Mouse (Mus musculus) WW6 (cell line): ENCODE measurements around the gene Cox16.
"Not testable (repeated sequence)": the region's sequence is repeated elsewhere in the genome, so short reads cannot be mapped to it uniquely, and the experiment has no call there.

Experiments used
- DNase-seq: peaks from one replicate; pipeline ENCODE4 v3.0.0-alpha.2; 2013; ENCODE audit warnings: low read depth, low spot score

Gene Cox16

DNA sequence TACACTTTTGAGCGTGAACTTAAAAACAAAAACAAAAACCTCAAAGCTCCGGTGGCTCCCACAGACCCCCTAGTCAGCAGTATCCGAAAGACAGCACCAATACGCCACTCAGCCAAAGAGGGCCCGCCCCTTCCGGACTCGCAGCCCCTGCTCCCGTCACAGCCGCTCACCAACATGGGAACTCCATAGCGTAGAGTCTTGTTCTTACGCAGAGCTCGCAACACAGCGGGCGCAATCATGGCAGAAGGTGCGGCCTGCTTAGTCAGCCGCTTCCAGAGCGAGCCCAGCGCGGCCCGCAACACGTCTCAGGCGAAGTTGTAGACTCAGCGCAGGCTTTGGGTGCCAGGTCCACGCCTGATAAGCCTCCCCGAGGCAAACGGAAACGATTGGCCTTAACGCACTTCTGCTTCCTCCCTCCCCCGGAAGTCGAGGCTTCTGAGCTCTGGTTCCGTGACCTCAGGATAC, at the start of gene Cox16:
Cox16 (minus strand) TSS at position 401 of the 465 bp plus-strand sequence.
- peak; percentile 73 for DNase-seq

DNA sequence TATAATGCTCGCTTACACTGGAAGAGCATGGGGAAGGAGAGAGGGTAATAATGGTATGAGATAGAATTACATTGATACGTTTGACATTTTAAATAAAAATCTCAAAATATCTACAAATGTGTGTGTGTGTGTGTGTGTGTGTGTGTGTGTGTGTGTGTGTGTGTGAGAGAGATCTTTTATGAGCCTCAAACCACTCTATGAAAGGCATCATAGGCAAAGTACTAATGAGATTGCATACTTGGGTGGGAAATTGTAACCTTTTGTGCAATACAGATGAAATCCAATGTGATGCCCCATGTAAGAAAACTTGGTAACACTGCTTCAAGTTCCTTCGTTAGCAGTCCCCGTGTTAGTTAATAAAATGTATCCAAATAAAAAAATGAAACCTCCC, 48.1 kb upstream of the Cox16 start:
- no peak for DNase-seq

DNA sequence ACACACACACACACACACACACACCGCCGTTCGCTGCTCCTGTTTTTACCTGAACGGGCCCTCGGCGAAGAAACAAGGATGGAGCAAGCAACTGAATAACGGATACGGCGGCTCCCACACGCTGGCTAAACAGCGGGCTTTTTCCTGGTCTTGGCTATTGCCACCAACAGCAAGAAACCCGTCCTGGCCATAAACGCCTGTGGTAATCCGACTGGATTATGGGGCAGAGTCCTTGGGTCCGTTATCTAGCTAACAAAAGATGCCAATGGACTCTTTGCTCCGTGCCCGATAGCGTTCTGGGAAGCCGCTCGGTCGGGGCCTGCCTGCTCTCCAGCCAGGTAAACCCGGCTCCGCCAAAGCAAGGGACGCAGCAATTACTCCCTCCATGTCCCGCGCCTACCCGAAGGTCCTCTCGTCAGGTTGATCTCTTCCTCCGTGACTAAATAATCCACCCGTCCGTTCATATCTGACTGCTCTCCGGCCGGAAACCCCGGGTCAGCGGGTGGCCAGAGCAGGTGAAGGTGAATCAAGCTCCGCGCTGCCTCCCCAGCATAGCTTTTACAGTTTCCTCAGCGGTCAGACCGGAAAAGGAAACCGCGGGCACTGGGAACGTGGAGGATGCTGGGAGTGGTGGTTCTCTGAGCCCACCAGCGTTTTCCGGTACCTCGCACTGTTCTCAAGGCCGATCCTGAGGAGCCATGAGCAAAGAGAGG, 47.5 kb upstream of the Cox16 start, which contains the start of the genes Gm20498 and Synj2bp:
Gm20498 (minus strand) TSS at position 590 of the 713 bp plus-strand sequence.
Synj2bp (minus strand) TSS at position 596 of the 713 bp plus-strand sequence.
- DNase-seq: peak; percentile 65

DNA sequence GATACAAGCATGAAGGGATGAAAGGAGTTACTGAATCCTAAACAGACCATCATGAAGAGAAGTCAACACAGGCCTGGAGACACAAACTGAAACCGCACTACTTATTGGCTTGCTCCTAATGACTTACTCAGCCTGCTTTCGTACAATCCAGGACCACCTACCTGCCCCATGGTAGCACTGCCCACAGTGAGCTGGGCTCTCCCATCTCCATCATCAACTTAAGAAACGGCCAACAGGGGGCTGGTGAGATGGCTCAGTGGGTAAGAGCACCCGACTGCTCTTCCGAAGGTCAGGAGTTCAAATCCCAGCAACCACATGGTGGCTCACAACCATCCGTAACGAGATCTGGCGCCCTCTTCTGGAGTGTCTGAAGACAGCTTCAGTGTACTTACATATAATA, 45.7 kb upstream of the Cox16 start:
- peak; percentile 31 for DNase-seq

DNA sequence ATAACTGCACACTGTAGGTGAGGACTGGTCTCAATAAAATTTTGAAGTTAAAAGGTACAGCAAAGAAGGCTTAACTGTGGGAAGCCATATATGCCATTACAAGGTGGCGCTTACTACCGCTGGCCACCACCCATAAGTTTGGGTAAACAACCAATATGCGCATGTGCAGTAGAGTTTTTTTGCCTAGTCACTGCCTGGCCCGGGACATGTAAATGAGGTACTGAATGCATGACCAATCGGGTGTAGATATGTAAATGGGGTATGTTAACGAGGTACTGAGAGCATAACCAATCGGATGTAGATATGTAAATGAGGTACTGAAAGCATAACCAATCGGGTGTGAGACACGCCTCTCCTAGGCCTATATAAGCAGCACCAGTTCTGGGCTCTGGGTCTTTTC, 12.0 kb upstream of the Cox16 start:
- DNase-seq: not testable (repeated sequence)

DNA sequence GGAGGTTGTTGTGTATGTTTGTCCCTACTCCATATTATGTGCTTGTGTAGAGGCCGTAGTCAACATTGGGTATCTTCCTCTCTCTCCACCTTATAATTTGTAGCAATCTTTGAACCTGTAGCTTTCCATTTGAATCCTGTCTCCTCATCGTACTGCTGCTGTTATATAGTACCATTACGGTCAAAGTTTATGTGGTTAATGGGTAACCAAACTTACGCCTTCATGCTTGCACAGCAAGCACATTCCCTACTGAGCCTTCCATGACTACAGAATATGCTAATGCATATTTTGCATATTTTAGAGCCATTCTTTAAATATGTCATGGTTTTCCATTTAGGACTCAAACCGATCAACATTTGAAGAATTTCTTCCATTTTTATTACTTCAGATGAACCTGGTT, 5.6 kb upstream of the Cox16 start:
- no peak for DNase-seq

DNA sequence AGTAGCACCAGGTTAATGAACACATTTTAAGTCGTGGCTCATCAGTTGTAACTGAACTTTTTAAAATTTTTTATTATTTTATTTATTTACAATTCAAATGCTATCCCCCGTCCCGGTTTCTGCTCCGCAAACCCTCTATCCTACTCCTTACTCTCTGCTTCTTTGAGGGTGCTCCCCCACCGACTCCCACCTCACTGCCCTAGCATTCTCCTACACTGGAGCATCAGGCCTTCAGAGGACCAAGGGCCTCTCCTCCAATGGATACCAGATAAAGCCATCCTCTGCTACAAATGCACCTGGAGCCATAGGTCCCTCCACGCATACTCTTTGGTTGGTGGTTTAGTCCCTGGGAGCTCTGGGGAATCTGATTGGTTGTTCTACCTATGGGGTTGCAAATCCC, 384 bp upstream of the Cox16 start:
- DNase-seq: no peak

DNA sequence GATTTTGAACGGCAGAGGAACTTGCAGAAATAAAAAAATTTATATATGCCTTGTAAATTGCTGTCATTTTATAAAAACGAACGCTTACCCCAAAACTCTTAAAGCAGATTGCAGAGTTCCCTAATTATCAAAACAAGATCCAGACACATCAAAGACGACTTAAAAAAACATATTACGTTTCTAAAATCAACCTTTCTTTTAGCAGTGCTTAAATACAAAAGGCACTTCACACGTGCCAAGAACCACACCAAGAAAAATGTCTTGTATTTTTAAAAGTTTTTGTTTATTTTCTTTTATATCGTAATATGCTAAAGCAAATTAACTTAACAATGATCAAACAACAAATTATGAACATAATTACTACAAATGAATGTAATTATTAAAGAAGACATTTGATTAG, 715 bp downstream of the Cox16 start:
- DNase-seq: no peak

DNA sequence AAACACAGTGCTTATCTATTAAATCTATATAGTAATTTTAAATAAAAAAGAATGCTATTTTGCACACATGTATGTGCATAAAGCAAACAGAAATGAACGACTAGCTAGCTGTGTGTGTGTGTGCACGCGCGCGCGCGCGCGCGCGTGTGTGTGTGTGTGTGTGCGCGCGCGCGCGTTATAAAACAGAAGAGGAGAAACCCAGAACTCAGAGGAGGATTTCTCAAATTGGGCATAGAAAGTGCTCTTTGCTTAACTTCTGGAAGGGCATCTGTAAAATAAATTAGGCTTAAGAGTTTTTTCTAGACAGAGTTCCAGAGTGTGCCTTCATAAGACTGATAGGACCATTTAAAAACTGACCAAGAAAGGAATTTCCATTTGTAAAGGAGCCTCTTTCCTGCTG, 1.3 kb downstream of the Cox16 start:
- DNase-seq: no peak

DNA sequence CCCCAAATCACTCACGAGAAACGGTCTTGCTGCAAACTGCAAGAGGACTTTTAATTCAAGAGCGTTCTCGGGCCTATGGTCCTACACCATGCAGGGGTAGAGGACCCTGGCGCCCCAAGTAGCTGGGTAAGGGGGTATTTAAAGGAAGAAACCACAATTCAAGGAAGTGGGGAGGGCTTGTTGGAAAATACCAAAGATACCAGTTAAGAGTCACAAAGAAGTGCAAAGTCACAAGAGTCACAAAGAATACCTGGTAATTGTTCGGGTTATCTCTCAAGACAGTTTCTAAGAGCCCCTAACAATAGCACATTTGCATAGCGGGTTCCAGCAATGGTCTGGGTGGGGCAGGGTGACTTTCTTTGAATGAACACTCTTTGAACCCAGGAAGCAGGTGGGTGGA, 25.9 kb downstream of the Cox16 start:
- DNase-seq: not testable (repeated sequence)

DNA sequence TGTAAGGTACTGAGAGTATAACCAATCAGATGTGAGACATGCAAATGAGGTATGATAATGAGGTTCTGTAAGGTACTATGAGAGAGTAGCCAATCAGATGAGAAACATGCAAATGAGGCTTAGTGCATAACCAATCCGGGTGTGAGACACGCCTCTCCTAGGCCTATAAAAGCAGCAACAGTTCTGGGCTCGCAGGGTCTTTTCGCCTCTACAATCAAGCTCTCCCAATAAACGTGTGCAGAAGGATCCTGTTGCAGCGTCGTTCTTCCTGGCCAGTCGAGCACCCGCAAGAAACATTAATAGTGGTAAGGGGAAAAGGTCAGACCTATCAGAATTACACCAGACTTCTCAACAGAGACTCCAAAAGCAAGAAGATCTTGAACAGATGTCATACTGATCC, 45.9 kb downstream of the Cox16 start:
- not testable (repeated sequence) for DNase-seq

DNA sequence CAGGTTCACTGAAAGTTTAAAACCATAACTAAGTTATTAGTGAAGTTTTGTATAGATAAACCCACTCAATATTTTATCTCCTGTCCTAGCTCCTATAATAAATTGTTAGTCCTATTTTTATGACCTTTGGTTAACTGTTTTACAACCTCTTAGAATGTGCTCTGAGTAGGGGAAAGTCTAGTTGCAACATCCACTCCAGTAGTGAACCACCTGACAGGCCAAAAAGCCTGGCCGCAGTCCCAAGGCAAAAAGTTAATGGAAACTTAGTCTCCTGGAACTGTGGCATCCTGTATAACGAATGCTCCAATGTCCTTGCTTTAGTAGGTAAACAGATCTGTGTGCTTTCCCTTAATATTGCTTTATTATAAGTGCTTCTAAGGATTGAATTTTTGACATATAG, 50.1 kb downstream of the Cox16 start:
- DNase-seq: not testable (repeated sequence)

DNA sequence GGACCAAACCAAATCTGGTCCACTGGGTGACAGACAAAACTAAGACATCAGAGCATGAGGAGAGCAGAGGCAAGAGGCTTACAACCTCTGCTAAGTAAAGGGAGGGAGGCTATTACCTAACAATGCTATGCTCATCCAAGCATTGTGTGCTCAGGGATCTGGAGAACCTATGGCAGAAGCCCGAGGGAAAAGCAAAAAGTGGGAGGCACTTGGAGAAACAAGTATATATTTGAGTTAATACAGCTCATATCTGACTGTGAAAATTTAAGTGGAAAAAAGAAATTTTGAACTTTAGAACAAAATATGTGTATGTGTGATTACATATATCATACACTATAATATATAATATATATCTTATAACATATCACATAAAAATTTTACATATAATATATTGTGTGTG, 63.1 kb downstream of the Cox16 start, which contains the start of gene Adam4:
Adam4 (minus strand) TSS at position 101 of the 400 bp plus-strand sequence.
- no peak for DNase-seq

DNA sequence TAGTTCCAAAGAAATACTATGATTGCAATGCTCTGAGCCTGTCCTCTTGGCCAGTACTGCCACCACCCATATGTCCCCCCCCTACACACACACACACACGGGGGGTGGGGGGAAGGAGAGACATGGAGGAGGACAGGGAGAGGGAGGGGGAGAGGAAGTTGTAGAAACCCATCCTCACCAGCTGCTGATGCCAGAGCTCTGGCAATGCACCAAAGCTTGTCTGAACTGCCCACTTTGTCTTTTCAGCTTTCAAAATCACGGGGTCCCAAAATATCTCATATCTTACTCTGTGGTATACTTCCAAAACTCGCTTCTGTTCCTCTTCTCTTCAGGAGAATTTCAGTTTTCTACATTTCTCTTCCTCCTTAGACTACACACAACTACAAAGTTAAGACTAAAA, 71.7 kb downstream of the Cox16 start:
- no peak for DNase-seq

DNA sequence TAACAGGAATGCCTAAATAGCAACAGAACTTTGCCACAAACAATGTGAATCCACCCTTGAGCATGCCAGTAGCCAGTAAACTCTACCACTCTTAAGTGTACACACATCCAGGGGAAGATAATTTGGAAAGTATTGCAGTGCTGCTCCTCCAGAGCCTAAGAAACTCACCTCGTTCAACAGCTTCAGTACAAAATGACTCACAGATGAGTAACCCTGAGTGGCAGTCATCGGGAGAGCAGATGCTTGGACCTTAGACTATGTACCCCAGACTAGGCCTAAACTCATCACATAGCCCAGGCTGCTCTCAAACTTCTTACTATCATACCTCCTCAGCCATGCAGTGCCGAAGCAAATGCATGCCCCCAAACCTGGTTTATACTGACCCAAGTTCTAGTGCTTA, 76.0 kb downstream of the Cox16 start:
- DNase-seq: no peak

DNA sequence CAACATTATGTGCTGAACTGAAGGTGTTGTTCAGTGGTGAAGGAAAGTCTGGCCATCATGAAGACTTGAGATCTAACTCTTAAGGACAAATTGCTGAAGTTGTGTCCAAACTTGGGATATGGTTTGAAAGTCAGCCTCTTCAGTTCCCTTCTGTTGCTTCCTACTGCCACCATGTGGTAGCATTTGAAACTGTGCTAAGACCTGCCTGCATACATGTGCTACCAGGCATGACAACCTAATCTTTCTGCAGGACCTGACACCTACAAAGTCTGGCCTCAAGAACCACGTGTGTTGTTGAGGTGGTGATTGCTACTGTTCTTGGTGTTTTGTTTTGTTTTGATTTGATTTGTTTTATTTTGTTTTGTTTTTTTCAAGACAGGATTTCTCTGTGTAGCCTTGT, 82.7 kb downstream of the Cox16 start:
- DNase-seq: peak; percentile 28

DNA sequence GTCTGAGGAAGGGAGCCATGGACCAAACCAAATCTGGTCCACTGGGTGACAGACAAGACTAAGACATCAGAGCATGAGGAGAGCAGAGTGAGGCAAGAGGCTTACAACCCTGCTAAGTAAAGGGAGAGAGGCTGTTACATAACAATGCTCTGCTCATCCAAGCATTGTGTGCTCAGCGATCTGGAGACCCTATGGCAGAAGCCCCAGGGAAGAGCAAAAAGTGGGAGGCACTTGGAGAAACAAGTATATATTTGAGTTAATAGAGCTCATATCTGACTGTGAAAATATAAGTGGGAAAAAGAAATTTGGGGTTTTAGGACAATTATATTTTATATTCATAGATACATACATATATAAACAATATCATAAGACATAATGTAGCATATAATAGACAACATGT, 105.6 kb downstream of the Cox16 start, which contains the start of gene Gm4787:
Gm4787 (minus strand) TSS at position 101 of the 400 bp plus-strand sequence.
- DNase-seq: not testable (repeated sequence)

DNA sequence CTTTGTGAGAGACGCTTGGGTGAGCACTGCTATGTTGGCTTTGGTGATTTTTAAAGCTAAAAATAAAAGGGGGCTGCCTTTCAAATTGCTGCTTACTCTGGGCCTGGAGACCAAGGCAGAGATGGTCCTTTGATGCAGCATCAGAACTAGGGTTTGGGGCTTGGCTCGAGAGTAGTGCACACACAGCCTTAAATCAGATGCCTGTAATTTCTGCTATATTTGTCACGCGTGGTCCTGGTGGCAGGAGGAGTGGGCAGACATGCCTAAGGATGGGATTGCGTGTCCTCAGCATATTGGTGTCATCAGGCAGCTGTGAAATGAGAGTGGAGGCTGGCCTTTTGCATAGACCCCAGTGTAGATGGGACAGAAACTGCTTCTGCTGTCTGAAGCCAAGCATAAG, 151.1 kb downstream of the Cox16 start:
- DNase-seq: no peak

DNA sequence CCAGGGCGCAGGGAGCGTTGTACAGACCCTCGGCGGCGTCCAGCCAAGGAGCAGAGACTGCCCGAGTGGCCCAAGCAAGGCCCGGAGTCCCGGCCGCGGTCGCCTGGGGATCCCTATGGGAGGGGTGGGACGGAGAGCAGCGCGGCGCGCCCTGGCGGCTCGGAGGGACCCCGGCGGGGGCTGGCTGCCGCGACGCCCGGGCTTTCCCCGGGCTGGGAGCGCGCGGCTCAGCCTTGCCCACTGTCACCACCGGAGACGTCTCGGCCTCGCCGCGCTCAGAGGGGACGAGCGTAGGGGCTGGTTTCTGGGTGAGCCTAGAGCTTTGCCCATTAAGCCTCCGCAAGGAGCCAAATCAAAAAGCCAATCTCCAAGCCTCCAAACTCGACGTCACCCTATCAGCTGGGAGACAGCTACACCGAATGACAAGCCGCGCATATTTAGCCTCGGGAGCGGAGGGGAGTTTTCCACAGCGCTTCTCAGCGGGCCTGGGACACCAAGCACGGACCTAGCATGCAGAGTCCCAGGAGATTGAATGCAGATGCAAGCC, 152.0 kb downstream of the Cox16 start, which contains the start of gene Slc8a3:
Slc8a3 (minus strand) TSS at position 306 of the 547 bp plus-strand sequence.
- DNase-seq: peak; percentile 18

DNA sequence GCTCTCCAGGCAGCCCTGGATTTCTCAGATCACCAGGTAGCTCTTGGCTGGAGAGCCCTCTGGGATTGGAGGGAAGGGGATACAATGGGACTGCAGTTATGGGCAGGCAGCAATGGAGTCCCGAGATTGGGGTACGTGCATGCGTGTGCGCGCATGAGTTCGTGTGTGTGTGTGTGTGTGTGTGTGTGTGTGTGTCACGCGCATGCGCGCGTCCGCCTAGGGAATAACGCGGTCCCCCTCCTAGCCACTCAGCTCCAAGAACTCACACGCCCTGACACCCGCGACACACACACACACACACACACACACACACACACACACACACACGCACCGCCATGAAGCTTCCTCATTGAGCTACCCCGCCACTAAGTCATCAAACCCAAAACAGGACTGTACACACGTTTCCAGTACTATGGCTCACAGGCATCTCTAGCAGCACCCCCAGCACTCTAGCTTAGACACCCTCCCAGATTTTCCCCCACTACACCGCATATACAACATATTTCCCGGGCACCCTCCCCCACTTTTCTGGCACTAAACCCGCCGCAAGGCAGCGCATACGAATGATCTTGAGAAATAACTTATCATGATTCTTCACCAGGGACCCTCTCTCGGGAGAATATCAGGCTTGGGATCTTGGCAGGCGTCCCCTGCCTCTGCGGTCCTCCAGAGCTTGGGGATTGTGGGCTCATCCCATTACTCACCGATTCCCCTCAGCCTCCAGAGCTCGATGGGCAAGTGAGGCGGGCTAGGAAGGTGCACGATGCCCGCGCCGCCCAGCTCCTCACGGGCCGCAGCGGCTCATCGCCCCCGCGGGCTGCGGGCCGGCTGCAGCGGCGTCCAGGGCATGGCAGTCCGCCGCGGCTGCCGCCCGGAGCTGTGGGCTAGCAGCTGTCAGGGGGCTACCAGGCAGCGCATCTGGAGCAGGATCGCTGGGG, 152.7 kb downstream of the Cox16 start:
- peak; percentile 7 for DNase-seq

DNA sequence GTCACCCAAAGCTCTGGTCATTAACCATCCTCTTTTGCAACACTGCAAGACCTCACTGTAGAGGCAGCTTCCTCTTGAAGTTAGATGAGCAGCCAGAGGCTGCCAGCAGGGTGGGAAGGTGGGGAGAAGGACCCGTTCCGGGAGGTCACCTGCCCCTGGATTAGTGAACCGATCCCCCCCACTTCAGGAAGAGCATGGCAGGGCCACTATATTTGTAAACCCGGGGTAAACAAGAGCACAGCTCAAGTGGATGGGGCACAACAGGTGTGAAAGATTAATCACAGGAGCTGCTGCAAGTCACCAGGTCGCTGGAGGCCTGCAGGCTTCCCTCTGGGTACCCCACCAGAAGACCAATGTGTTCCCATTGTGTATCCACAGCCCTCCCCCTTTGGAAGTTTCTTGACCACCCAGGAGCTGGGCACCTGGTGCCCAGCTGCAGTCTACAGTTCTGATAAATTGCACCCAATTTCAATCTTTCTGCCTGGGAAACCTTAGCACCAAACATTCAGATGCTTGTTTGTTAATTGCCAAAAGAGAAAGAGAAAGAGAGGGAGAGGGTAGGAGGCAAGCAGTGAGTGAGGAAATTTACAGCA, 153.8 kb downstream of the Cox16 start:
- no peak for DNase-seq
